Mouse (Mus musculus): Measurements from ENCODE around the gene Cyb5d2.
"Not testable (repeated sequence)": the region's sequence is repeated elsewhere in the genome, so short reads cannot be mapped to it uniquely, and the experiment has no call there.

The Cyb5d2 gene

DNA sequence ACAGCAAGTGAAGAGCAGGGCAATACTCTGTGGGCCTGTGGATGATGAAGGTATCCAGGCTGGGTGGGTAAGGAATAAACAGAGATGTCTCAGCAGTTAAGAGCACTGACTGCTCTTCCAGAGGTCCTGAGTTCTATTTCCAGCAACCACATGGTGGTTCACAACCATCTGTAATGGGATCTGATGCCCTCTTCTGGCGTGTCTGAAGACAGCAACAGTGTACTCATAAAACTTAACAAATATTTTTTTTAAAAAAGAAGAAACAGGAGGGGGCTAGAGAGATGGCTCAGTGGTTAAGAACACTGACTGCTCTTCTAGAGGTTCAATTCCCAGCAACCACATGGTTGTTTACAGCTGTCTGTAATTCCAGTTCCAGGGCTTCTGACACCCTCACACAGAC lies 23.3 kb downstream of the Cyb5d2 start:
- not testable (repeated sequence) for DNase-seq

DNA sequence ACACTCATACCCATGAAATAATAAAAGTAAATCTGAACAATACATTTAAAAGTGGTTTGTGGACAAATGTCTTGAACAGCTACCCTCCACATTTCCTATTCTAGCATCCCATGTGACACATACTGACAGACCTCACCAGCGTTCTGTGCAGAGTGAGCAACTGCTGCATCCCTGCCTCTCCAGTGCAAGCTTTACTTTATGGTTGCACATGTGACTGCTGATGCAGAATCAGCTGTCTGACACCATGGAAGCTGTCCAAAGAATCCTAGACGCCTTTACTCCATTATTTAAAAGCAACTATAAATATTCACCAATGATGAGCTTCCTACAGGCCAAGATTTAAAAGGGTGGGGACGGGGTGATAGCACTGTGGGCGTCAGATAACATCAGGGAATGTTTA lies 24.5 kb downstream of the Cyb5d2 start:
- DNase-seq: no peak

DNA sequence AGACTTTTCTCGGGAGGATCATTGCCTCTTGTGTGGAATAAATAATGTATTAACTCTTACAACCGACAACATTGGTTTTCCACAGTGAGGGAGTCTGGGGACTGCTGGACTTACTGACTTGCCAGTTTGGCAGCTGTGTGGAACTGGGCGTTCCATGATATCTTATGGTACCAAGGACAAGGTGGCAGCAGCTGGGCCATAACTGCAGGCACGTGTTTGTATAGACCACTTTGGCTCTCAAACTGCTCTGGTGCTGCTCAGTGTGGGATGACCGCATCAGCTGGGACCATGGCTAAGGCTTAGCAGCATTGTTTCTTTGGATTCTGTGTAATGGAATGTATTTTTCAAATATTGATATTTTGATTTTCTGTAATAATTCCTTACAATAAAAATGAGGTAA lies 25.1 kb downstream of the Cyb5d2 start:
- no peak for DNase-seq

DNA sequence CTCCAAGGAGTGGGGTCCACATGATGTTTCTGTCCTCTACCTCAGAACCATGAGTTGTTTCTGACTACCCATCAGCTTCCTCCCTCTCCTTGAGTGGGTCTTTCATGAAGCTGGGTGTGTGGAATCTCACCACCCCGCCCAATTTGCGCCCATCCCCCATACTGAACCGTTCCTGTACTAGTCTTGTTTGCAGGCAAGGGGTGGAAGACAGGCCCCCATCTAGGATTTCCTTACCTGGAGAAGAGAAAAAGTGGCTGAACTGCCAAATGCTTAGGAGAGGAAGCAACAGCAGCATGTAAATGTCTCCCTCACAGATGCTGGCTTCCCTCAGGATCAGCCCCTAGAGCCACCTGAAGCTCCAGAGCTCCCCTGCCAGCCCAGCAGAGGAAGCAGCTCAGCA lies 25.6 kb downstream of the Cyb5d2 start:
- DNase-seq: no peak

DNA sequence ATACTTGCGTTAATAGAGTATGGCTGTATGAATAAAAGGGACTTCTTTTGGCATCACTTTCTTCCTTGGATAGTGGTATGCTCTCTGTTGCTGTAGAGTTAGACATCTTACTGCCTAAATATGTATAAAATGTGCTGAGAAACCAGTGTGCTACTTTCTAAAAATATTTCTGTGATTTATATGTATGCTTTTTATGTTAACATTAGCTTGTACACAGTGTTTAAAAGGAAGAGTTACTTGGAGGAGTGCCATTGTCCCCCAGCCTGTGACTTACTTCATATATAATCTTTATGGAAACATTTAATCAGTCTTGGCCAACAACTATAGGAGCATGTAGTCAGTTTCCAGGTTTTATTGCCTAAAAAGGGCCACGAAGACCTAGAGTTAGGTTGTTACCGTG lies 26.9 kb downstream of the Cyb5d2 start:
- DNase-seq: no peak

DNA sequence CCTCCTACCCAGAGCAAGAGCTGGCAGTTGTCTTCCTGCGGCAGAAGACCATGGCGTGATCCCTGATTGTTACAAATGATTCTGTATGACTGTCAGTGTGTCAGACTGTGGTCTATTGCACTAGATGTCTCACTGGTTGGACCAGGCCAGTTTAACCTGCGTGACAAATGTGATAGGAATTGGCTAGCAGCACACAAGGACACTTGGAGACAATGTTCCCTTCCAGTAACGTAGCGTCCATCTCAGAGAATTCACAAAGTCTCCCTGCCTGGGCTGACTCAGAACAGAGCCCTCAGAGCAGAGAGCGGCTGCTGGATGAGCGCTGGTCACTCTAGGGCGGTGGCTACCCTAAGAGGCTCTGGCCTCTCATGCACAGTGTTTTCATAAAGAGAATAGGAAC lies 28.2 kb downstream of the Cyb5d2 start:
- DNase-seq: no peak

DNA sequence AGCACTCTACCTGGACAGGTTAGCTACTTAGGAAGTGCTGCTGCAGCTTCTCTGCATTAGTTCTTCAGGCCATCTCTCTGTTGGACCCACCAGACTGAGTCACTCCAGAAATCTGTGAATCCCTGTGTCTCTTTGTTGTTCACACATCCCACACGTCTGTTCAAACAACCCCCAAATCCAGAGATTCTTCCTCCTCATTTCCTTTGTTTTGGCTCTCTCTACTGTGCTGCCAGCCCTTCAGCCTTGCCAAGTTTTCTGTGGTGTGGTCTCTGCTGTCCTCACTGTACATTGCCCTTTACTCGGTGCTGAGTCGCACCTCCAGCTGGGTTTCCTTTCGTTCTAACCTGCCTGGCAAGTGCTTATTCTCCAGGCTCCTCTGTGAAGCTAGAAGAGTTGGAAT lies 31.7 kb downstream of the Cyb5d2 start:
- no peak for DNase-seq

DNA sequence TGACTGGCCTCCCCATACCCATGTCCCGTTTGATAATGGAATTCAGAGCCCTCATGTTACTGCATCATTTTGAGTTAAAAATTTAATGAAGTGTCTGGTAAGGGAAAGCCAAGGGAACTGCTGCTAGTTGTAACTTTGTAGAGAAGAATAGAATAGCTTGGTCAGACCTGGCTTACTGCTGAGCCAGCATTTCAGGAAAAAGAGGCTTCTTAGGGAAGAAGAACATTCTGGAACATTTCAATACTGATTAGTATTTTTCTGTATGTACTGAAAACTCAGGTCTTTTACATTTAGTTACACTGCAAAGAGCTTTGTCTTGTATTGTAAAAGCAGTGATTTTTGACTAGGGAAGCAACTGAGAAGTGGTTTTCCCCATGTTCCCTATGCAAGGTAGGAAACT lies 35.2 kb downstream of the Cyb5d2 start:
- no peak for DNase-seq

DNA sequence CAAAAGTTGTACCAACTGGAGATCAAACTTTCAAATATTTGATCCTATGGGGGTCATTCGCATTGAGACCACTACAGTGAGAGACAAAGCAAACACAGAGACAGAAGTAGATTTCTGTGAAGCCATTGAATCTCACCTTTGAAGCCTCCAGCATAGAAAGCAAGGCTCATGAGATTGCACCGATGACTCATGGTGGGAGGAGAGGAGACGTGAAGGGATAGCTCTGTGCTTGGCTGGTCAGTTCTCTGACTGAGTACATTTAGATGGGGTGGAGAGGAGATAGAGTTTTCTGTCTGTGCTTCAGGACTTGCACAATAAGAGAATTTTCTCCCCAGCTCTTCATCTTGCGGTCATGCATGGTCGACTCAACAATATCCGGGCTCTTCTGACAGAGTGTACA lies 36.4 kb downstream of the Cyb5d2 start:
- DNase-seq: no peak

DNA sequence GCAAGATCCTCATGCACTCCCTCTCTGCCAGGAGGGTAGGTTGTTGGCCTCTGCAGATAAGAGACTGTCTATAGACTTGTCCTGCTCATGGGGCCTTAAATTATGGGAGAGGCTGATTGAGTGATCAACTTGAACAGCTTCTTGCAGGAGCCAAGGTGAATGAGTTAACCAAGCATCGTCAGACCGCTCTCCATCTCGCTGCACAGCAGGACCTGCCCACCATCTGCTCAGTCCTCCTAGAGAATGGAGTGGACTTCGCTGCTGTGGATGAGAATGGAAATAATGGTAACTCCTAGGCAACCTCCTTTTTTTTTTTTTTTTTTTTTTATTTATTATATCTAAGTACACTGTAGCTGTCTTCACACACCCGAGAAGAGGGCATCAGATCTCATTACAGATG lies 37.6 kb downstream of the Cyb5d2 start:
- no peak for DNase-seq

DNA sequence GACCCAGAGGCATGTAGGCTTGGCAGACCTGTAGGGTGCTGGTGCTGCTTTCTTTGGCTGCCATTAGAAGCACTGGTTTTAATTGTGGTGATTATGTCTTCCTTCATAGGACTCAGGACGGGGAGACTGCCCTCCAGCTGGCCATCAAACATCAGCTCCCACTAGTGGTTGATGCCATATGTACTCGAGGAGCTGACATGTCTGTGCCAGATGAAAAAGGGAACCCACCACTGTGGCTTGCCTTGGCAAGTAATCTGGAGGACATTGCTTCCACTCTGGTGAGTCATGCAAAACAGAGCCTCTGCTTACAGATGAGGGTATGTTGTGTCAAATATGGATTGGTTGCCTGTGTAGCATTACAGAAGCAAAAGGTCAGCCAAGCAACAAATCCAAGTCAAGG lies 44.0 kb downstream of the Cyb5d2 start:
- no peak for DNase-seq

DNA sequence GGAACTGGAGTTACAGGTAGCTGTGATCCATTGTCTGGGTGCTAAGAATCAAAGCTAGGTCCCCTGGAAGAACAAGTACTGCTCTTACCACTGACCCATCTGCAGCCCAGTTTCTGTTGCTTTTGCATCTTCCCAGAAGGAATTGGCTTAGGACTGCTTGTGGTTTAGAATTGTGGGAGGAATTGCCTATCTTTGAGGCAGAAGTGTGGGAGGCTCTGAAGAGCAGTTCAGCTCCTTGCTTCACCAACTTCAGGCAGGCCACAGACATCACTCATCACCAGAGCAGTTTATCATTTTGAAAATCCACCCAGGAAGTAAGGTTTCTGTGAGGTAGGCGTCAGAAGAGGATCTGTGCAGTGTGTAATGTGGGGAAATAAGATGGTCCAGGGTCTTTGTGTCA lies 56.9 kb downstream of the Cyb5d2 start:
- no peak for DNase-seq

DNA sequence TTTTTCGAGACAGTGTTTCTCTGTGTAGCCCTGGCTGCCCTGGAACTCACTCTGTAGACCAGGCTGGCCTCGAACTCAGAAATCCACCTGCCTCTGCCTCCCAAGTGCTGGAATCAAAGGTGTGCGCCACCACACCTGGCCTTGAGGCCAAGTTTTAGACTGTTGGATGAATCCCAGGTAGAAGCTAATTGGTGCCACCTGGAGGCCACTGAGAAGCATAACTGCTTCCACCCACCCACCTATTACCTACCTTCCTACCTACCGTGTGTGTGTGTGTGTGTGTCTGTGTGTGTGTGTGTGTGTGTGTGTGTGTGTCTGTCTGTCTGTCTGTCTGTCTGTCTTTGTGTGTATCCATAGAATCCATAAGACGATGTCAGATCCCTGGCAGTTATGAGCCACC lies 58.4 kb downstream of the Cyb5d2 start:
- peak in 1 of 2 experiments; percentile 19 for DNase-seq

DNA sequence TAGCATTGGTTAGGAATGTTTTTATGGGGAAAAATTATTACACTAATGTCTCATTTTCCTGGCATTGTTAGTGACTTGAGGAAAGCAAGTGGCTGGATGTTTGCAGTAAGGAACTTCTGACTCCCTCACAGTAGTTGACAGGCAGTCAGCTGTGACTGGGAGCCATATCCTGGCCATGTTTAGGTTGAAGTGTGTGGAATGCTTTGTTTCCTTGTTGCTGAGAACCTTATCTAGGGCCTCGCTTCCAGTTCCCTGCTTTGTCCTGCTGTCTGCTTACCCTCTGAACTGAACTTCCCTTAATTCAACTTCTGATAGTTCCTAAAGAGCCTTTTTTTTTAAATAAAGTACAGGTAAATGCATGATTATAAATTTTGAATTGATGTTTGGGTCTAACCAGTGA lies 59.6 kb downstream of the Cyb5d2 start:
- DNase-seq: no peak

DNA sequence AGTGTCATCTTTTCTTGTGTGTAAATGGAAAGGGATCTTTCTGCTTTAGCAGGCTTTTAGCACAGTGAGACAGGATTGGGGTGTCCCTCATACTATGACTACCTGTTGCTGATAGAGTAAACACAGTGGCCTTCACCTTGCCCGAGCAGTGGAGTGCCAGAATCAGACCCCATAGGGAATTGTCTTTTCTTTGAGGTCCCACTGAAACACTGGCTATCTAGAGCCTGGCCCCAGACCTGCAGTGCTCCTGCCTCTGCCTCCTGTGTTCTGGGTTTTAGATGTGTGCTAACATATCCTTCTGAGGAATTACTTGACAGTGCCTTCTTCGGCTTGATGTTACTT lies 60.5 kb downstream of the Cyb5d2 start:
- no peak for DNase-seq

DNA sequence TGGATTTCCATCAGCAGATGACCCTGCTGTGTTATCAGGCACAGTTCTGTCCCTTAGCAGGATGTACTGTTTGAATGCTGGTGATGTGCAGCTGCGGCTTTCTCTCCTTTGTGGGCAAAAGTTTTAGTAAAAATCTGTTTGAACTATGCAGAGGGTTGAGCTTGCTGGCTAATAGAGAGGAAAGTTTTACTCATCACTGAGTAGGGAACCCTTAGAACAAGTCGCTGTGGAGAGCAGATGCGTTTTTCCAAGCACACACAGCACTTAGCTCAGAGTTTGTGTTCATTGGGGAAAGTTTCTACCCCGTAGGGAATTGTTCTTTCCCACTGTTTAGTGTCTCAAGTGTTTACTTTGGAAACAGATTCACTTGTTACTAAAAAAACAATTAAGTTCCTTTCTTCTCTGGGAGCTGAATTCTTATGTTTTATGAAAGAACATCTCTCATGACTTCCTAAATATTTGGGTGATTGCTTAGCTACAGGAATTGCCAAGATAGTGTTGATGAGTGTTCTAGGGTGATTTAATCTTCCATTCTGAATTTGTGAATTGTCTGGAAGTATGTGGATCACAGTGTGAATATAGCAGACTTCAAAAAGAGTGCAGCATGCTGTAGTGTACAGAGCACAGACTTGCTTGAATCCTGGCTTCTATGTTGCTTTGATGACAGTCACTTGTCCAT lies 61.0 kb downstream of the Cyb5d2 start:
- DNase-seq: no peak

DNA sequence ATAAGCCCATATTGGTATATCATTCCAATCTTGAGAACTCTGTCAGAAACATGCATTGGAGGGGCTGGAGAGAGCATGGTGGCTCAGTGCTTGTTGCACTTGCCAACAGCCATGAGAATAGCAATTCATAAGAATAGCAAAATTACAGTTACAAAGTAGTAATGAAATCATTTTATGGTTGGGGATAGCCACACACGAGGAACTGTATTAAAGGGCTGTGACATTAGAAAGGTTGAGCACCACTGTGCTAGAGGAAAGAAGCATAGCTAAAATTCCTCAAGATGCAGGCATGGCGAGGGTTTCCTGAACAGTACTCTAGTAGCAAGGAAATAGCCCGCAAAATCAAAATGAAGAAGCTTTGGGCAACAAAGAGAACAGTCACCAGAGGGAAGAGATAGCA lies 62.2 kb downstream of the Cyb5d2 start:
- no peak for DNase-seq

Data from spleen, adult 18-20 months (tissue).